Mouse (Mus musculus) liver, postnatal 0 days (tissue): ENCODE data around the gene Mto1. TPM values are rescaled to one million over a fixed set of nuclear protein-coding genes. Genes with fewer than 3 reads are reported as not detected.
A peak's percentile ranks its signal among the peaks of the same experiment; 100 is the strongest.
"Not testable (repeated sequence)": the region's sequence is repeated elsewhere in the genome, so short reads cannot be mapped to it uniquely, and the experiment has no call there.

Experiments
- ATAC-seq: fragments of 200-750 bp; cut with Nextera tagmentation; 2 replicates; pipeline ENCODE4 v1.8.0; 2017; ENCODE audit warnings: mild to moderate bottlenecking, moderate library complexity
- DNase-seq: peaks from one replicate; pipeline ENCODE4 v3.0.0-alpha.2; 2016
- H3K27ac ChIP-seq: fragments of 300-500 bp; sonication (generic); 2 replicates; pipeline ENCODE4 v1.5.1; 2014; ENCODE audit warnings: antibody characterized with exemption, moderate library complexity, mild to moderate bottlenecking, low read depth
- H3K27me3 ChIP-seq: fragments of 300-500 bp; sonication (generic); 2 replicates; pipeline ENCODE4 v1.6.1; 2014; ENCODE audit warnings: low read length, control low read depth, mixed read lengths; ENCODE audit not compliant: insufficient read depth
- H3K36me3 ChIP-seq: fragments of 300-500 bp; sonication (generic); replicated peaks from 2 replicates; pipeline ENCODE4 v1.6.1; 2014; ENCODE audit warnings: mild to moderate bottlenecking, control low read depth, low read length, moderate library complexity, mixed read lengths; ENCODE audit not compliant: insufficient read depth
- H3K4me1 ChIP-seq: fragments of 300-500 bp; sonication (generic); 2 replicates; pipeline ENCODE4 v1.6.1; 2014; ENCODE audit warnings: antibody characterized with exemption, mild to moderate bottlenecking, control low read depth; ENCODE audit not compliant: insufficient read depth
- H3K4me2 ChIP-seq: fragments of 300-500 bp; sonication (generic); 2 replicates; pipeline ENCODE4 v1.6.1; 2014; ENCODE audit warnings: low read depth, mild to moderate bottlenecking, low read length, moderate library complexity, mixed read lengths
- H3K4me3 ChIP-seq: fragments of 300-500 bp; sonication (generic); 2 replicates; pipeline ENCODE4 v1.5.1; 2014; ENCODE audit warnings: low read depth, low read length
- H3K9ac ChIP-seq: fragments of 300-500 bp; sonication (generic); replicated peaks from 2 replicates; pipeline ENCODE4 v1.6.1; 2014; ENCODE audit warnings: mild to moderate bottlenecking, moderate library complexity
- H3K9me3 ChIP-seq: fragments of 300-500 bp; sonication (generic); 2 replicates; pipeline ENCODE4 v1.6.1; 2016; ENCODE audit warnings: mild to moderate bottlenecking, control low read depth, low read length, mixed read lengths
- CTCF ChIP-seq: sonication (generic); IDR thresholded peaks from 2 replicates; pipeline ENCODE4 v1.5.1; 2016; ENCODE audit warnings: antibody characterized with exemption, low read depth
- EP300 ChIP-seq: IDR thresholded peaks from 2 replicates; pipeline ENCODE4 v1.6.1; 2016; ENCODE audit warnings: antibody characterized with exemption, low read depth, mild to moderate bottlenecking
- WGBS: fragments of 180-500 bp; shearing (Covaris S2); extraction: QIAGEN DNeasy Blood & Tissue Kit; methylation state at CpG from one replicate; pipeline ENCODE4 v1.1.7; 2014; ENCODE audit not compliant: insufficient replicate concordance; 5-methylcytosine and 5-hydroxymethylcytosine counted together
- polyA plus RNA-seq: library from polyadenylated mRNA; unstranded; fragments of >200 nt; fragmentation: Nextera tagmentation; extraction: Ambion mirVana; gene quantifications from 2 replicates; pipeline ENCODE4 v1.2.1, GENCODE M21; 2015

Gene Mto1
- polyA plus RNA-seq, 1 experiment from 2014 or later: 11.5 TPM

DNA sequence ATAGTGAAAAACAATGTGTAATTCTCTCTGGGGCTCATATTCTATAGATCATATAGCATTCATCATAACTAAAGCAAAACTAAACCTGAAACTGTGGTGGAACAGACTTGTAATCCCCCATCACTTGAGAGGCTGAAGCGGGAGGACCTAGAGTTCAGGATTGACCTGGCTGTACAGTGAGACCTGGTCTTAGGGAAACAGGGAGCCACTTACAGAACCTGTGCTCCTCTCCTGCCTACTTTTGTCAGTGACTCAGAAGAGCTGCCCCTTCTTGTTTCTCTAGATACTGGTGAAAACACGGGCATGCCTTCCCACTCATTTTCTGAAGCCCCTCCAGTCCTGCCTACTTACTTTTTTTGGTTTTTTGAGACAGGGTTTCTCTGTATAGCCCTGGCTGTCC is 26.3 kb downstream of the Mto1 start:
- Histone ChIP-seq H3K4me1 (no peaks in the 10 kb centered on the region), H3K4me2 (no peak overlapping the region), H3K27ac (no peak overlapping the region), H3K9ac (no peak overlapping the region), H3K9me3 (no peaks in the 10 kb centered on the region), H3K27me3 (no peaks in the 10 kb centered on the region), H3K4me3 (no peak overlapping the region), H3K36me3 (peaks cover 64% of the 10 kb centered on the region)
- TF ChIP-seq CTCF: no peak
- TF ChIP-seq EP300: no peak
- no peak for DNase-seq
- WGBS: 67% methylated on average over 2 of the region's 2 CpGs
- ATAC-seq: no peak

DNA sequence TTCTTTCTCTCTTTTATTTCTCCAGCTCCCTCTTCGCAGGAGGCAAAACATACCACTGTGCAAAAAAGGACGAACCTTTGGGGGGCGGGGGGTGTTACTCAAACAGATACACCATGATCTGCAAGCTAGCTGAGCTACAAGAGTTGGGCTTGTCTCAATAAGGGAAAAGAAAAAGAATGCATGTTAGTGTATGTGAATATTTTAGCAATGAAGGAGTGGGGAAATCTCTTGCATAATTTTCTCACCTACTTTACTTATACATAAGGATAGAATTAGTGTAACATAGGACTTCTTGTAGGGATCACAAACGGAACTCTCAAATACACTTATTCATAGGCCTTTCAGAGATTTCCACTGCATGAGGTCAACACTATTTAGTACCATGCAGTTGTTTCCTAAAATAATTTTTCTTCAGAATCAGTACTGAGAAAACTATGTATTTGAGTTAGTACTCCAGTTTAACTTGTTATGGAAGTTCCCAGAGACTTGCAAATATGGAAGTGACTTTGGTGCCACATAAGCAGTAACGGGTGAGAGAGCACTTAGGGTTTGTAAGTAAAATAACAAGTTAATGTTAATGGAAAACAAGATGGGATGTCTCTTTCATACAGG is 26.9 kb downstream of the Mto1 start:
- TF ChIP-seq CTCF: no peak
- no peak for TF ChIP-seq EP300
- H3K36me3 ChIP-seq: peaks cover 67% of the 10 kb centered on the region
- ATAC-seq (no peak), DNase-seq (no peak)
- no peak overlapping the region for H3K4me3 ChIP-seq
- no peak overlapping the region for H3K9ac ChIP-seq
- no peaks in the 10 kb centered on the region for H3K4me1 ChIP-seq
- WGBS: 78% methylated on average over 5 of the region's 5 CpGs
- no peak overlapping the region for H3K4me2 ChIP-seq
- H3K27me3 ChIP-seq: no peaks in the 10 kb centered on the region
- no peak overlapping the region for H3K27ac ChIP-seq
- H3K9me3 ChIP-seq: no peaks in the 10 kb centered on the region

DNA sequence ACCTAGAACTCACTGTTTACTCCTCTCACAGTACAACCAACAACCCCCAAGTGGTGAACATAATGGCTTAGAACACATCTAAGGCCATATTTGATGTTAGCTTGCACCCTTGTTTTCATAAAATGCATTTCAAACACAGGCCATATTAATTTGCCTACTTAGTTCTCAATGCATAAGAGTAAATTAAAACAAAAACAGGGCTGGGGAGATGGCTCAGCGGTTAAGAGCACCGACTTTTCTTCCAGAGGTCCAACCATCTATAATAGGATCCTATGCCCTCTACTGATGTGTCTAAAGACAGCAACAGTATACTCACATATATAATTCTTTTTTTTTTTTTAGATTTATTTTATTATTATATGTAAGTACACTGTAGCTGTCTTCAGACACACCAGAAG is 27.4 kb downstream of the Mto1 start:
- WGBS: 93% methylated on average over 2 of the region's 2 CpGs
- no peak for ATAC-seq
- peaks cover 64% of the 10 kb centered on the region for H3K36me3 ChIP-seq

DNA sequence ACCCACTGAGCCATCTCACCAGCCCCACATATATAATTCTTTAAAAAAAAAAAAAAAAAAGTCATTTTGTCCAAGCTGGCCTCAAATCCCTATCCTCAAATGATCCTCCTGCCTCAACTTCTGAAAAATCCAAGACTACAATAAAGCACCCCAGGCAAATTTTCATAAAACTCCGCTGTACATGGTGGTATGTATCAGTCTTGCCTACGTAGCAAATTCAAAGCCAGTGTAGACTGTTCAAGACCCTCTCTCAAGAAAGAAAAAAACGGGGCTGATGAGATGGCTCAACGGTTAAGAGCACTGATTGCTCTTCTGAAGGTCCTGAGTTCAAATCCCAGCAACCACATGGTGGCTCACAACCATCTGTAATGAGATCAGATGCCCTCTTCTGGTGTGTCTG is 27.9 kb downstream of the Mto1 start:
- Histone ChIP-seq H3K27me3 (no peaks in the 10 kb centered on the region), H3K4me2 (no peak overlapping the region), H3K4me1 (no peaks in the 10 kb centered on the region), H3K9me3 (no peaks in the 10 kb centered on the region), H3K36me3 (peaks cover 59% of the 10 kb centered on the region), H3K9ac (no peak overlapping the region), H3K4me3 (no peak overlapping the region), H3K27ac (no peak overlapping the region)
- ATAC-seq (no peak), DNase-seq (no peak)
- no peak for TF ChIP-seq CTCF
- TF ChIP-seq EP300: no peak
- WGBS: 77% methylated on average over 4 of the region's 4 CpGs

More for the DNA sequence above, 27.4 kb downstream of the Mto1 start:
- Histone ChIP-seq H3K27me3 (no peaks in the 10 kb centered on the region), H3K4me1 (no peaks in the 10 kb centered on the region), H3K9me3 (no peaks in the 10 kb centered on the region), H3K27ac (no peak overlapping the region), H3K9ac (no peak overlapping the region), H3K4me3 (no peak overlapping the region), H3K4me2 (no peak overlapping the region)
- DNase-seq: no peak
- no peak for TF ChIP-seq EP300
- TF ChIP-seq CTCF: no peak

DNA sequence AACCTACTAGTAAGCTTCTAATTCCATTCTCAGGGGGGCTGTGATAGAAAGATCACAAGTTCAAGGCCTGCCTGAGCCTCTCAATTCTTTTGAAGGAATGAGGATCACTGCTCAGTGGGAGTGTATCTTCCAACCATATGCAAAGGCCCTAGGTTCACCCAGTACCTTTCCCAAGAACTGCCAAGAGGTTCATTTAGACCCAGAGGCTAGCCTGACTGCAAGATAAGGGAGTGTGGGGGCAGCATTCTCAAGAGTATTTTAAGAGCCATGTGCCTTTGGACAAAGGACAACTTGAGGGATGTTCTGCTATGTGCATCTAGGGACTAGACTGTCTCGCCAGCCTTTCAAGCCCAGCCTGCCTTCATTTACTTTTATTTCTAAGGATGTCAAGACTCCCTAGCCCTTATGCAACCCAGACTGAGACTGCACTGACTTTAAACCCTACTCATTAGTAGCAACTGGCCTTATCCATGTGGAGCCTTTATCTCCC is 28.6 kb downstream of the Mto1 start:
- Histone ChIP-seq H3K4me1 (no peaks in the 10 kb centered on the region), H3K9me3 (no peaks in the 10 kb centered on the region), H3K27me3 (no peaks in the 10 kb centered on the region), H3K9ac (no peak overlapping the region), H3K4me2 (no peak overlapping the region), H3K4me3 (no peak overlapping the region), H3K27ac (peak overlapping the region; percentile 2; the same call in 1 of the 2 replicates), H3K36me3 (peaks cover 55% of the 10 kb centered on the region)
- WGBS: 21% methylated on average over 1 of the region's 1 CpGs
- ATAC-seq (0 out of 2 replicates have a peak, but pooled peaks have one; percentile 3), DNase-seq (peak; percentile 21)
- TF ChIP-seq EP300 (no peak), CTCF (no peak)

DNA sequence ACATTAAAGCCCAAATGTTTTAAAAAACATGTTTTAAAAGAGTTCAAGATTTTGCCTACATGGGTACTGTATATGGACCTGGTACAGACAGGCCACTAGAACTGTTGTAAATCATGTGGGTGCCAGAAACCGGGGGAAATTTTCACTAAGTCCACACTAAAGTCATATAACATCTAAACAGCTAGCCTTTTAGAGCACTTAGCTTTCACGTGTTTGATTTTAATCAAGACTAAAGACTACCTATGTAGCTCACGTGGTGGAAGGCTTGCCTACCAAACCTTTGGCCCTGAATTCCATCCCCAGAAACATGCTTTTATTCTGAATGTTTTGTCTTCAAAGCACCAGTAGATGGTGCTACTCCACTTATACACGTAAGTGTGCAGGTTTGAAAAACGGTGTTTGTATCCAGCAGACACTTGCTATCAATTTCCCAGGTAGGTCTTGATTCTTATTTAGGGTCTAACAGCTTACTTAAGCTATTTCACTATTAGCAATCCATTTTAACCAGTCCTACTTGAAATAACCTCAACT is 29.1 kb downstream of the Mto1 start:
- ATAC-seq: no peak
- TF ChIP-seq CTCF: peak; percentile 72
- TF ChIP-seq EP300: no peak
- no peak for DNase-seq

DNA sequence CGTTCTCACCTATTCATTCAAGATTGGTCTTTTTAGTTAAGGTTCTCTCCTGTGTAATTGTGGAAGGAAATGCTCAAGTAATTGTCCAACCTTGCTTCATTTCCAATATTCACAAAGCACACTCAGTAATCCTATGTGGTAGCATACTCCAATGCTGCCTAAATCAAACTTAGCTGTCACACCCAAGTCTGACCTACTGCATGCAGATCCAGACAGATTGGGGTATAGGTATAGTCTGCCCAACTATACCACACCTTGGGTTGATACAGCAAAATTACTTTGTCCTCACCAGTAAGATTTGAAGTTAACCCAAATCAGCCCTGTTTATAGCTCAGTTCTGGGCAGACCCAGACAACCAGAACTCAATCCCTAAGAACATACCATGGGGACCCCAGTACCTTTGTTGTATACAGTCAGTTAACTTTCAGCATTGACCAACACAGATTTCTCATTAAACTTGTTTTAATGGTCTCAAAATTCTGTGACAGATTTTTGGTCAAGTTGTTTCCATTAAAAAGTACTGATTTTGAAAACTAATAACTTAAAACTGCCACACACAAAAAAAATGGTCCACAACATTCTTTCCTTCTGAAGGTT is 30.1 kb downstream of the Mto1 start:
- H3K27me3 ChIP-seq, ATAC-seq, H3K9me3 ChIP-seq, H3K9ac ChIP-seq, H3K4me2 ChIP-seq, DNase-seq, H3K4me1 ChIP-seq, H3K4me3 ChIP-seq: not testable (repeated sequence)
- WGBS: 70% methylated on average over 1 of the region's 1 CpGs
- Histone ChIP-seq H3K36me3 (peaks cover 47% of the 10 kb centered on the region), H3K27ac (0 out of 2 replicates have a peak overlapping the region, but pooled peaks have one; percentile 16)

More for the DNA sequence above, 29.1 kb downstream of the Mto1 start:
- Histone ChIP-seq H3K4me2 (no peak overlapping the region), H3K36me3 (peaks cover 53% of the 10 kb centered on the region), H3K9me3 (no peaks in the 10 kb centered on the region), H3K4me1 (peaks cover 2% of the 10 kb centered on the region), H3K4me3 (no peak overlapping the region), H3K27me3 (no peaks in the 10 kb centered on the region), H3K9ac (no peak overlapping the region), H3K27ac (peak overlapping the region; percentile 2; the same call in 1 of the 2 replicates)
- 10% methylated on average over 5 of the region's 5 CpGs for WGBS

DNA sequence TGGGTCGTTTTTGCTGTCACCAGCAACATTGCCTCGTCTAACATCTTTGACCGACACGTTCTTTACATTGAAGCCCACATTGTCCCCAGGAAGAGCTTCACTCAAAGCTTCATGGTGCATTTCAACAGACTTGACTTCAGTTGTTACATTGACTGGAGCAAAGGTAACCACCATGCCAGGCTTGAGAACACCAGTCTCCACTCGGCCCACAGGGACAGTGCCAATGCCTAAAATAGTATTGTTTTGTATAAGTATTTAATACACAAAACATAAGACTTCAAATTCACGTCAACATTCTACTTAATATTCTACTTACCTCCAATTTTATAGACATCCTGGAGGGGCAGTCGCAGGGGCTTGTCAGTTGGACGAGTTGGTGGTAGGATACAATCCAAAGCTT is 31.3 kb downstream of the Mto1 start:
- H3K36me3 ChIP-seq: peaks cover 40% of the 10 kb centered on the region
- WGBS: 29% methylated on average over 8 of the region's 8 CpGs
- 0 out of 2 replicates have a peak overlapping the region, but pooled peaks have one; percentile 18 for H3K27ac ChIP-seq
- peak overlapping the region; percentile 51 for H3K9ac ChIP-seq
- ATAC-seq, H3K9me3 ChIP-seq, H3K27me3 ChIP-seq, H3K4me1 ChIP-seq, DNase-seq: not testable (repeated sequence)
- peak overlapping the region; percentile 94 for H3K4me3 ChIP-seq
- peak overlapping the region; percentile 84 for H3K4me2 ChIP-seq

DNA sequence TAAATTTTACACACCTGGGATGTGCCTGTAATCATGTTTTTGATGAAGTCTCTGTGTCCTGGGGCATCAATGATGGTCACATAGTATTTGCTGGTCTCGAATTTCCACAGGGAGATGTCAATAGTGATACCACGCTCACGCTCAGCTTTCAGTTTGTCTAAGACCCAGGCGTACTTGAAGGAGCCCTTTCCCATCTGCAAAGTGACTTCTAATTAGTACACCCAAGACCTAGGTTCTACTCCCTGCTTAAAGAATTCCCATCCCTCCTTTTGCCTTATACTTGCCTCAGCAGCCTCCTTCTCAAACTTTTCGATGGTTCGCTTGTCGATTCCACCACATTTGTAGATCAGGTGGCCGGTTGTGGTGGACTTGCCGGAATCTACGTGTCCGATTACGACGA is 32.2 kb downstream of the Mto1 start:
- Histone ChIP-seq H3K36me3 (peaks cover 32% of the 10 kb centered on the region), H3K4me3 (peak overlapping the region; percentile 94), H3K27ac (peak overlapping the region; percentile 99), H3K4me2 (peak overlapping the region; percentile 84), H3K9ac (peak overlapping the region; percentile 99)
- not testable (repeated sequence) for H3K9me3 ChIP-seq, H3K4me1 ChIP-seq, DNase-seq, H3K27me3 ChIP-seq, ATAC-seq
- 2% methylated on average over 13 of the region's 13 CpGs for WGBS
